Mouse (Mus musculus) ES-Bruce4 (cell line): Measurements from ENCODE around the gene Usp4.

ENCODE experiments used
- CTCF ChIP-seq: IDR thresholded peaks from one replicate; pipeline ENCODE4 v1.8.1; 2011; ENCODE audit warnings: low read depth, low read length
- EP300 ChIP-seq: IDR thresholded peaks from 2 replicates; pipeline ENCODE4 v1.6.1; 2011; ENCODE audit warnings: low read depth, low read length; ENCODE audit not compliant: insufficient read depth
- POLR2A ChIP-seq: IDR thresholded peaks from one replicate; pipeline ENCODE4 v1.8.1; 2011; ENCODE audit warnings: low read length; ENCODE audit not compliant: insufficient read depth

GRCm38 (mm10) chr9:108325811-108326210 lies 21.8 kb upstream of the Usp4 start:
- TF ChIP-seq POLR2A (no peak), CTCF (no peak), EP300 (no peak)
